8 mouse cellular contexts compared by ENCODE assay signal in the genomic region with DNA sequence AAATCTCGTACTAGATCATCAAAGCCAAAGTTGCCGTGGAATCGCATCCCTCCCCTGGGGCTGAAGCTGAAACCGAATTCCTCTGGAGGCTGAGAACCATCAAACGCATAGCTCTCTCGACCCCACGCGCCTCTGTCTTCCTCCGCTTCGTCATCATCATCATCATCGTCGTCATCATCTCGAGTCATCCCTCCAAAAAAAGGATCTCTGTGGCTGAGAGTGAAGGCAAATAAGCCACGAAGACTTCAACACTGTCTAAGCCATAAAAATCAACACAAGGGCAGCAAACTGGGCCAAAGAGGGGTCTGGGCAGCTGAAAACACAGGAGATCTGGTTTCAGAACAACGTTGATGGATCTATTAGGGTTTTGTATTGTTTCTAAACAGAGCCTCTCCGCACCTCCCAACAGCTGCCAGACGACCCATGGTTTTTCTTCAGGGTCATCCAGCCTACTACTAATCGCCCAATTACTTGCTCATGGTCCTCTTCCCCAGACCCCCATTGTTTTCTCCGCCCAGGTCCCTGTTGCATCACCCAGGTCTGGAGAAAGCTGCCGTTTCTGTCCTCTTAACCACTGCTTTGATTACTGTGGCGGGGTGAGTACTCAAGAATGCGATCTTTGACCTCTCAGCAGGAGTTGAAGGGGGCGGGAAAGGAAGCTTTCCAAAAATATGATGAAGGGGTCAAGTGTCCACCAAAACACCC. TPM values are rescaled to one million over a fixed set of nuclear protein-coding genes. Genes with fewer than 3 reads are reported as not detected.
DNase-seq lines count a peak whose midpoint lies in the region; ATAC-seq and TF ChIP-seq lines count a peak whose summit lies in the region.

No protein-coding gene starts in this region.

- peaks cover 3% of the 10 kb centered on the region; the same call in 1 of the 2 replicates for H3K4me1 ChIP-seq in spleen, adult 2 months (ENCODE audit: control insufficient read depth, insufficient read depth, insufficient read length)
- H3K4me1 ChIP-seq in forebrain, embryonic 16.5 days (replicated peaks; ENCODE audit: control insufficient read depth, insufficient read depth, low read length), result peaks cover 17% of the 10 kb centered on the region
- H3K4me1 ChIP-seq in liver, postnatal 0 days (ENCODE audit: insufficient read depth), result peaks cover 13% of the 10 kb centered on the region

- WGBS in spleen, adult 2 months, result 15% methylated on average over 23 of the region's 23 CpGs
- WGBS in forebrain, embryonic 16.5 days, result 12% methylated on average over 21 of the region's 23 CpGs
- WGBS in liver, postnatal 0 days (ENCODE audit: insufficient replicate concordance), result 9% methylated on average over 22 of the region's 23 CpGs

- peak overlapping the region; percentile 96 for H3K4me2 ChIP-seq in forebrain, embryonic 16.5 days (ENCODE audit: low read length)
- H3K4me2 ChIP-seq in liver, postnatal 0 days (ENCODE audit: low read depth, low read length), result peak overlapping the region; percentile 97

- TF ChIP-seq POLR2A in spleen, adult 2 months (IDR thresholded peaks at IDR 0.05; ENCODE audit: low read depth, low read length), result no peak

- peak overlapping the region; percentile 79 for H3K4me3 ChIP-seq in spleen, adult 2 months (ENCODE audit: extremely low read depth, insufficient read depth, insufficient read length)
- H3K4me3 ChIP-seq in forebrain, embryonic 16.5 days (replicated peaks; ENCODE audit: low read length), result peak overlapping the region; percentile 85
- H3K4me3 ChIP-seq in liver, postnatal 0 days (ENCODE audit: low read depth, low read length), result peak overlapping the region; percentile 83

- peak overlapping the region; percentile 59 for H3K9ac ChIP-seq in forebrain, embryonic 16.5 days (replicated peaks; ENCODE audit: low read depth, low read length)
- peak overlapping the region; percentile 86 for H3K9ac ChIP-seq in liver, postnatal 0 days (replicated peaks)

- DNase-seq in spleen, adult 2 months (ENCODE audit: low read depth in 1 of 2, low spot score in 2 of 2), result no peak
- no peak for DNase-seq in spleen, postnatal 36 days (ENCODE audit: low spot score in 2 of 2)
- peak; percentile 44 for DNase-seq in c-Kit-positive CD71-positive TER-119-positive erythroid progenitor cells, embryonic 14.5 days (ENCODE audit: low spot score)
- peak; percentile 16 to 32 for DNase-seq in kidney, postnatal 4 days
- peak; percentile 16 for DNase-seq in liver, postnatal 0 days
- peak; percentile 43 to 59 for DNase-seq in right cerebral cortex, adult 2 months (ENCODE audit: low spot score in 2 of 2)
- no peak for DNase-seq in testis, postnatal 10 days (ENCODE audit: low spot score)

- H3K27me3 ChIP-seq in spleen, adult 2 months (ENCODE audit: control insufficient read depth, insufficient read depth, low read length), result no peaks in the 10 kb centered on the region
- H3K27me3 ChIP-seq in forebrain, embryonic 16.5 days (replicated peaks; ENCODE audit: control insufficient read depth, insufficient read depth, low read length), result no peaks in the 10 kb centered on the region
- H3K27me3 ChIP-seq in liver, postnatal 0 days (ENCODE audit: insufficient read depth, low read length), result no peaks in the 10 kb centered on the region

- no peak for TF ChIP-seq CTCF in spleen, adult 2 months (IDR thresholded peaks at IDR 0.05; ENCODE audit: extremely low read depth, insufficient read depth, insufficient read length, insufficient replicate concordance)
- TF ChIP-seq CTCF in liver, postnatal 0 days (IDR thresholded peaks at IDR 0.05; ENCODE audit: low read depth), result no peak

- H3K36me3 ChIP-seq in spleen, adult 2 months (ENCODE audit: control insufficient read depth, insufficient read depth, low read length), result peaks cover 15% of the 10 kb centered on the region
- H3K36me3 ChIP-seq in forebrain, embryonic 16.5 days (ENCODE audit: control insufficient read depth, insufficient read depth), result peaks cover 16% of the 10 kb centered on the region
- peaks cover 24% of the 10 kb centered on the region for H3K36me3 ChIP-seq in liver, postnatal 0 days (replicated peaks; ENCODE audit: insufficient read depth, low read length)

- no peaks in the 10 kb centered on the region for H3K9me3 ChIP-seq in forebrain, embryonic 16.5 days (ENCODE audit: control insufficient read depth, low read length)
- H3K9me3 ChIP-seq in liver, postnatal 0 days (ENCODE audit: low read length), result no peaks in the 10 kb centered on the region

- H3K27ac ChIP-seq in spleen, adult 2 months (ENCODE audit: insufficient read depth, low read length), result peak overlapping the region; percentile 51; the same call in 1 of the 2 replicates
- peak overlapping the region; percentile 65 for H3K27ac ChIP-seq in forebrain, embryonic 16.5 days (ENCODE audit: low read length)
- peak overlapping the region; percentile 92 for H3K27ac ChIP-seq in liver, postnatal 0 days (ENCODE audit: low read depth)

- no peak for TF ChIP-seq EP300 in liver, postnatal 0 days (IDR thresholded peaks at IDR 0.05; ENCODE audit: low read depth)

- ATAC-seq in forebrain, embryonic 16.5 days, result peak; percentile 42
- ATAC-seq in liver, postnatal 0 days, result peak; percentile 58

RNA-seq across cellular contexts. Expression of a gene that starts 0.6 kb away (rescaled TPM):
- polyA plus RNA-seq in spleen, adult 2 months (2012; rRNA removed), result 25.1 and 28.1 TPM in 2 replicates
- 134 and 145 TPM in 2 replicates for polyA plus RNA-seq in forebrain, embryonic 16.5 days (2015; fragmentation: Nextera tagmentation; extraction: Ambion mirVana)
- polyA plus RNA-seq in liver, postnatal 0 days (2015; fragmentation: Nextera tagmentation; extraction: Ambion mirVana), result 95.6 and 99.6 TPM in 2 replicates

RNA-seq across cellular contexts. Expression of a gene that starts 34.6 kb away (rescaled TPM):
- 49.3 and 66.0 TPM in 2 replicates for polyA plus RNA-seq in spleen, adult 2 months (2012; rRNA removed)
- 11.0 and 14.1 TPM in 2 replicates for polyA plus RNA-seq in forebrain, embryonic 16.5 days (2015; fragmentation: Nextera tagmentation; extraction: Ambion mirVana)
- polyA plus RNA-seq in liver, postnatal 0 days (2015; fragmentation: Nextera tagmentation; extraction: Ambion mirVana), result 0.88 and 1.4 TPM in 2 replicates

RNA-seq across cellular contexts. Expression of a gene that starts 53.5 kb away (rescaled TPM):
- polyA plus RNA-seq in spleen, adult 2 months (2012; rRNA removed), result 24.0 and 24.5 TPM in 2 replicates
- 220 and 232 TPM in 2 replicates for polyA plus RNA-seq in forebrain, embryonic 16.5 days (2015; fragmentation: Nextera tagmentation; extraction: Ambion mirVana)
- 64.6 and 66.7 TPM in 2 replicates for polyA plus RNA-seq in liver, postnatal 0 days (2015; fragmentation: Nextera tagmentation; extraction: Ambion mirVana)

RNA-seq across cellular contexts. Expression of a gene that starts 54.5 kb away (rescaled TPM):
- 81.5 and 85.5 TPM in 2 replicates for polyA plus RNA-seq in spleen, adult 2 months (2012; rRNA removed)
- polyA plus RNA-seq in forebrain, embryonic 16.5 days (2015; fragmentation: Nextera tagmentation; extraction: Ambion mirVana), result 146 and 158 TPM in 2 replicates
- polyA plus RNA-seq in liver, postnatal 0 days (2015; fragmentation: Nextera tagmentation; extraction: Ambion mirVana), result 57.4 TPM in 2 replicates

Comparison
In these comparisons a context has a peak if more than half of its experiments do, and no peak if none do; other contexts are left out.
1. DNase-seq: peak in c-Kit-positive CD71-positive TER-119-positive erythroid progenitor cells, embryonic 14.5 days (single experiment), kidney, postnatal 4 days (2 of 2), liver, postnatal 0 days (single experiment) and right cerebral cortex, adult 2 months (2 of 2); none in spleen, adult 2 months (0 of 2), spleen, postnatal 36 days (0 of 2) and testis, postnatal 10 days (single experiment).
2. Peak in every context shown above with its lines, with median percentiles within 50 percentile points of each other: H3K27ac ChIP-seq and H3K4me3 ChIP-seq.